Mouse (Mus musculus): ENCODE data around the gene Vmn1r192.
"Not testable (repeated sequence)": the region's sequence is repeated elsewhere in the genome, so short reads cannot be mapped to it uniquely, and the experiment has no call there.

Vmn1r192 gene

GRCm38 (mm10) chr13:22191041-22191440, at the start of gene Vmn1r192:
Gene Vmn1r192 (minus strand): TSS chr13:22191141.
- no peak for DNase-seq (ENCODE audit: low spot score)

- DNase-seq (ENCODE audit: low spot score), result not testable (repeated sequence)
Measured at GRCm38 (mm10) chr13:22223060-22223459, 32.1 kb upstream of the Vmn1r192 start, which contains the start of gene Vmn1r193. Gene Vmn1r193 (minus strand): TSS chr13:22223160.

GRCm38 (mm10) chr13:22192756-22193155, 1.8 kb upstream of the Vmn1r192 start:
- not testable (repeated sequence) for DNase-seq (ENCODE audit: low spot score)

- DNase-seq (ENCODE audit: low spot score), result no peak
Measured at GRCm38 (mm10) chr13:22190385-22190784, 556 bp downstream of the Vmn1r192 start.

- DNase-seq (ENCODE audit: low spot score), result no peak
Measured at GRCm38 (mm10) chr13:22189313-22189712, 1.6 kb downstream of the Vmn1r192 start.

GRCm38 (mm10) chr13:22183869-22184268, 7.1 kb downstream of the Vmn1r192 start, which contains the start of gene Vmn1r191:
Gene Vmn1r191 (minus strand): TSS chr13:22183969.
- DNase-seq (ENCODE audit: low spot score), result no peak

GRCm38 (mm10) chr13:22168416-22168815, 22.5 kb downstream of the Vmn1r192 start:
- DNase-seq (ENCODE audit: low spot score), result no peak

GRCm38 (mm10) chr13:22136495-22137293, 54.2 kb downstream of the Vmn1r192 start:
- DNase-seq (ENCODE audit: low spot score), result not testable (repeated sequence)
